Mouse (Mus musculus): Measurements from ENCODE around the gene Nfib. TPM values are rescaled to one million over a fixed set of nuclear protein-coding genes. Genes with fewer than 3 reads are reported as not detected.

The Nfib gene
- total and polyA plus RNA-seq, 3 experiments = 32.1 to 121 (median 118) TPM

GRCm38 (mm10) chr4:82541894-82542510, 163.5 kb downstream of the Nfib start:
- Histone ChIP-seq H3K9ac (ENCODE audit: low read depth, low read length) (no peak overlapping the region), H3K79me2 (replicated peaks; ENCODE audit: control insufficient read depth, insufficient read depth, low read length) (no peaks in the 10 kb centered on the region), H3K36me3 (ENCODE audit: control insufficient read depth, insufficient read depth, low read length) (peaks cover 3% of the 10 kb centered on the region; the same call in 1 of the 2 replicates), H3K4me1 (ENCODE audit: control insufficient read depth, insufficient read depth, low read length) (peaks cover 7% of the 10 kb centered on the region), H3K27ac (peak overlapping the region; percentile 34), H3K27me3 (ENCODE audit: control insufficient read depth, insufficient read depth, low read length) (no peaks in the 10 kb centered on the region), H3K4me3 (no peak overlapping the region)
- intact Hi-C loops (cut with DNase I) = loop anchor here (2.0 to 10.0 kb wide), 5 partner anchors 475 to 1045 kb away; no protein-coding TSS in a partner anchor
- peak; percentile 96 for TF ChIP-seq CTCF (IDR thresholded peaks at IDR 0.05)
- TF ChIP-seq POLR2A (IDR thresholded peaks at IDR 0.05; ENCODE audit: insufficient read depth, low read depth, low read length) = no peak
- TF ChIP-seq EP300 (IDR thresholded peaks at IDR 0.05; ENCODE audit: insufficient read depth, low read depth, low read length) = peak; percentile 84
- 31% methylated on average over 7 of the region's 7 CpGs for WGBS
- DNase-seq = peak; percentile 52 to 73

- no peaks in the 10 kb centered on the region for H3K79me2 ChIP-seq (replicated peaks; ENCODE audit: control insufficient read depth, insufficient read depth, low read length)
- peaks cover 3% of the 10 kb centered on the region; the same call in 1 of the 2 replicates for H3K36me3 ChIP-seq (ENCODE audit: control insufficient read depth, insufficient read depth, low read length)
- no peak for DNase-seq
- no peaks in the 10 kb centered on the region for H3K27me3 ChIP-seq (ENCODE audit: control insufficient read depth, insufficient read depth, low read length)
- H3K27ac ChIP-seq = peak overlapping the region; percentile 8; the same call in 1 of the 2 replicates
- WGBS = 49% methylated on average over 5 of the region's 5 CpGs
- TF ChIP-seq EP300 (IDR thresholded peaks at IDR 0.05; ENCODE audit: insufficient read depth, low read depth, low read length) (no peak), POLR2A (IDR thresholded peaks at IDR 0.05; ENCODE audit: insufficient read depth, low read depth, low read length) (no peak)
- intact Hi-C loops (cut with DNase I) = loop anchor here (5.0 to 10.0 kb wide), 4 partner anchors 473 to 1043 kb away; no protein-coding TSS in a partner anchor
- H3K9ac ChIP-seq (ENCODE audit: low read depth, low read length) = no peak overlapping the region
- no peak overlapping the region; the same call in 1 of the 2 replicates for H3K4me3 ChIP-seq
- peaks cover 9% of the 10 kb centered on the region for H3K4me1 ChIP-seq (ENCODE audit: control insufficient read depth, insufficient read depth, low read length)
Observed at GRCm38 (mm10) chr4:82540466-82540990, 165.0 kb downstream of the Nfib start.

GRCm38 (mm10) chr4:82540048-82540410, 165.5 kb downstream of the Nfib start:
- H3K27me3 ChIP-seq (ENCODE audit: control insufficient read depth, insufficient read depth, low read length) = no peaks in the 10 kb centered on the region
- peak overlapping the region; percentile 44 for H3K9ac ChIP-seq (ENCODE audit: low read depth, low read length)
- TF ChIP-seq CTCF (IDR thresholded peaks at IDR 0.05) = no peak
- TF ChIP-seq EP300 (IDR thresholded peaks at IDR 0.05; ENCODE audit: insufficient read depth, low read depth, low read length) = no peak
- no peak for TF ChIP-seq POLR2A (IDR thresholded peaks at IDR 0.05; ENCODE audit: insufficient read depth, low read depth, low read length)
- H3K79me2 ChIP-seq (replicated peaks; ENCODE audit: control insufficient read depth, insufficient read depth, low read length) = no peaks in the 10 kb centered on the region
- peak overlapping the region; percentile 26; the same call in 1 of the 2 replicates for H3K4me3 ChIP-seq
- intact Hi-C loops (cut with DNase I) = loop anchor here (5.0 to 10.0 kb wide), 4 partner anchors 473 to 1043 kb away; no protein-coding TSS in a partner anchor
- H3K36me3 ChIP-seq (ENCODE audit: control insufficient read depth, insufficient read depth, low read length) = peaks cover 3% of the 10 kb centered on the region; the same call in 1 of the 2 replicates
- 65% methylated on average over 2 of the region's 2 CpGs for WGBS
- H3K4me1 ChIP-seq (ENCODE audit: control insufficient read depth, insufficient read depth, low read length) = peaks cover 9% of the 10 kb centered on the region
- DNase-seq = peak in 1 of 2 experiments; percentile 18
- peak overlapping the region; percentile 81 for H3K27ac ChIP-seq

GRCm38 (mm10) chr4:82539406-82540047, 166.0 kb downstream of the Nfib start:
- Histone ChIP-seq H3K27me3 (ENCODE audit: control insufficient read depth, insufficient read depth, low read length) (no peaks in the 10 kb centered on the region), H3K9ac (ENCODE audit: low read depth, low read length) (peak overlapping the region; percentile 26), H3K79me2 (replicated peaks; ENCODE audit: control insufficient read depth, insufficient read depth, low read length) (no peaks in the 10 kb centered on the region), H3K36me3 (ENCODE audit: control insufficient read depth, insufficient read depth, low read length) (peaks cover 3% of the 10 kb centered on the region; the same call in 1 of the 2 replicates), H3K27ac (peak overlapping the region; percentile 81), H3K4me3 (peak overlapping the region; percentile 26; the same call in 1 of the 2 replicates), H3K4me1 (ENCODE audit: control insufficient read depth, insufficient read depth, low read length) (peaks cover 9% of the 10 kb centered on the region)
- WGBS = 26% methylated on average over 8 of the region's 8 CpGs
- intact Hi-C loops (cut with DNase I) = loop anchor here (2.0 to 10.0 kb wide), 11 partner anchors 35 to 1365 kb away; no protein-coding TSS in a partner anchor
- peak; percentile 33 to 46 for DNase-seq
- no peak for TF ChIP-seq POLR2A (IDR thresholded peaks at IDR 0.05; ENCODE audit: insufficient read depth, low read depth, low read length)
- TF ChIP-seq CTCF (IDR thresholded peaks at IDR 0.05) = no peak
- TF ChIP-seq EP300 (IDR thresholded peaks at IDR 0.05; ENCODE audit: insufficient read depth, low read depth, low read length) = no peak

GRCm38 (mm10) chr4:82538815-82539214, 166.7 kb downstream of the Nfib start:
- Histone ChIP-seq H3K4me1 (ENCODE audit: control insufficient read depth, insufficient read depth, low read length) (peaks cover 9% of the 10 kb centered on the region), H3K27me3 (ENCODE audit: control insufficient read depth, insufficient read depth, low read length) (no peaks in the 10 kb centered on the region), H3K36me3 (ENCODE audit: control insufficient read depth, insufficient read depth, low read length) (peaks cover 3% of the 10 kb centered on the region; the same call in 1 of the 2 replicates), H3K4me3 (peak overlapping the region; percentile 62), H3K79me2 (replicated peaks; ENCODE audit: control insufficient read depth, insufficient read depth, low read length) (no peaks in the 10 kb centered on the region), H3K9ac (ENCODE audit: low read depth, low read length) (peak overlapping the region; percentile 89; the same call in 1 of the 2 replicates), H3K27ac (peak overlapping the region; percentile 76)
- intact Hi-C loops (cut with DNase I) = loop anchor here (2.0 to 10.0 kb wide), 7 partner anchors 34 to 1364 kb away; no protein-coding TSS in a partner anchor
- TF ChIP-seq POLR2A (IDR thresholded peaks at IDR 0.05; ENCODE audit: insufficient read depth, low read depth, low read length) = no peak
- no peak for TF ChIP-seq EP300 (IDR thresholded peaks at IDR 0.05; ENCODE audit: insufficient read depth, low read depth, low read length)
- no peak for TF ChIP-seq CTCF (IDR thresholded peaks at IDR 0.05)
- peak in 1 of 2 experiments; percentile 14 for DNase-seq
- WGBS = 31% methylated on average over 9 of the region's 9 CpGs

Measured in heart, adult 2 months (tissue).